Mouse (Mus musculus) CD4-positive helper T cell, adult 2 months (primary cell): ENCODE results near the gene Fez1.

Experiments used
- DNase-seq: peaks from one replicate; pipeline ENCODE4 v3.0.0-alpha.2; 2012; ENCODE audit warnings: low read depth, missing footprints, low spot score

Fez1 gene

DNA sequence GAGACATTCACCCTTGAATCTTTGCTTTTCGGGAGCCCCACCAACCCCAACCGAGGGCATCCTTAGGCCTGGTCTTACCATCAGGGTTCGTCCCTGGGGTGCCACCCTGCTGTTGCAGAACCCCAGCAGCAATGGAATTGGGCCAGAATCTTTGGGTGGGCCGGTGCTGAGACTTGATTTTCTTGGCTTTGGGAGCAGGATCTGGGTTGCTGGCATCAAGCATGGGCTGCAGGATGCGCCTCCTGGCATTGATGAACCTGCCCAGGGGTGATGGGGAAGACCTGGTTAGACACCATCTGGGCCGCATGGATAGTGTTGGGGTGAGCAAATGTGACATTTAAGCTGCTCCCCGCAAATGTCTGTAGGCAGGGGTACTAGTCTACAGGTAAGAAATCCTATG lies 72.6 kb downstream of the Fez1 start:
- DNase-seq: no peak

DNA sequence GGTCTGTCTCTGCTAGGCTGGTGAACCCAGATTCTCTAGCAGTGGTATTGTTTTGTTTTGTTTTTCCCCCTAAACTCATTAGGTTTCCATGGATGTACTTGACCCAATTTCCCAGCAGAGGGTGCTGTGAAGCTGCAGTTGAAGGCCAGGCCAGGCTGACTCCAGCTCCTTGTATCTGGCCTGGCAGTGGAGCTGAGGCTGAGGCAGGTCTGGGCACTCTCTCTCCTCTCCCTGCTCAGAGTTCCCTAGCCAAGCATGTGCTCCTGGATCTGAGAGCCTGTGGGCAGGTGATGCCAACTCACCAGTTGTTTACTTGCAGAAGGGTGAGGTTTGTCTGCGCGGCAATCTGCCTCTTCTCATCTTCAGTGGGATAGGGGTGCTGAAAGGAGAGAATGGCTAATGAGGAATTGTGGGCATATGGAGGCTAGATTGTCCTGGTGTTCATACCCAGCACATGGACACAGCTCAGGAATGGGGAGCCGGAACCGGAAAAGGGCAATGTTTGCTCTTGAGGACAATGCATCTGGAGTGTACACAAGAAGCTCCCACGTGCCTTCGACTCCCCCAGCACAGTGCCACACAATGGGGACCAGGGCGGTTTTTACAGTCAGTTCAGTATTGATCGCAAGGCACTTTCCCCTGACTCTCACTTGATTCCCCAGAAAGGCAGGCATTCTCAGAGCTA lies 73.5 kb downstream of the Fez1 start:
- DNase-seq: no peak

DNA sequence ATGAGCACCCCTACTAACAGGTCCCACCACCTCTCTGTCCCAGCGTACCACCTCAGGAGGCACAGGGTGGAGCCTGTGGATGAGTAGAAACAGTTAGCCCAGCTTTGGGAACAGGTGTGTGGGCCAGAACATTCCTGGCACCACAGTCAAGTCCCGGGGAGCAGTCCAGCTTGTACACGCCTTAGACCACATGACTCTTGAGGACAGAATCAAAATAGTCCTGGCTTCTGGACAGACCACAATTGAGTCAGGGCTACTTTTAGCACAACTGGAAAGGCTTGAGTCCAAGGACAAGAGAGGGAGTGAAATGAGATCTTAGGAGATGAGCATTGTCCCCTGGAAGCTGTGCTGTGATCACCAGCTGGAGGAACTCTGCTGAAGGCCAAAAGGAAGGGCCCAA lies 76.9 kb downstream of the Fez1 start:
- DNase-seq: no peak

DNA sequence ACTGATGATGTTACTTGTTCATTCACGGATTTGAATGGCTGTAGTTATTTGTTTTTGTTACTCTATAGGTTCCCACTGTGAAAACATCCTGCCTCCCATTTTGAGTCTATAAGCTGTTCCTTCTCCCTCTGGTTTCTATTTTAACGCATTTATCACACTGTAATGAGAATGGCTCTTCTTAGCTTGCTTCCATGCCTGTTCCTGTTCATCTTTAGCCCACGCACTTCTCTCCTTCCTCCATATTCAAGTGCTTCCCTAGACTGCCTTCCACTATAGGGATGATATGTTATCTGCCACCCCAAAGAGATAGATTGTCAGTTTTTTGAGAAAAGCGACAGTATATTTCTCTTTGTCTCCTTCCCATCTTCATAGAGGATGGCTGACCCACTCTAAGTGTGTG lies 78.8 kb downstream of the Fez1 start:
- DNase-seq: no peak

DNA sequence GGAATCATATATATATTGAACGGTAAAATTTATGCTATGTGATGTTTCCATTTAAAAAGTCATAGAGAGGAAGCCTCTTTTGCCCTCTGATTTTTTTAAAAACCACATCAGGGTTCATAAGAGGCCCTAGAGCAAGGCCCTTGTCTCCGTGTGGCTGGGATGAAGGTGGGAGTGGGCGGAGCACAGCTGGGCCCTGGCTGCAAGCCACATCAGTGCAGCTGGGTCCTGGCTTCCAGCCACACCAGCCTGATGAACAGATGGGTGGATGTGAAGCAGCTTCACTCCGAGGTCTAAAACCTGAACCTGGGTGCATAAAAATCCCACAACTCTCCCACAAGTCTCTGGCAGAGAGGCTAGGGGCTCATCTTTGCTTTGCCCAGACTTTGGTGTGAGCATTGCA lies 83.8 kb downstream of the Fez1 start:
- no peak for DNase-seq

DNA sequence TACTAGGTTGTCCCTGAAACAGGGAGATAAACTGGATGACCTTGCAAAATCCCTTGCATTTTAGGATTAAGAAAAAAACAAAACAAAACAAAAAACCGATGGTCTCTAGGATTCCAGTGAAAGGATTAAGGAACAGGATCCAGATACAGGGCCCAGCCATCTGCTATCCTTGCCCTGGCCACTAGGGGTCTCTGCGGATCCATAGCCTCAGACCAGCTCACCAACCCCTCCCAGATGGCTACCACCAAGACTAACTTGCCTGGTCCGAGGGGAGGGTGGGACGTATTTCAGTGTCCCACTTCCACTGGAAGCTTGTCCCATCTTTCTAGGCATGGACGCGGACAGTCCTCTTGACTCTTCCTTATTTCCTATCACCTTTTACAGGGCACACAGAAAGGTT lies 94.7 kb downstream of the Fez1 start:
- DNase-seq: peak; percentile 32

DNA sequence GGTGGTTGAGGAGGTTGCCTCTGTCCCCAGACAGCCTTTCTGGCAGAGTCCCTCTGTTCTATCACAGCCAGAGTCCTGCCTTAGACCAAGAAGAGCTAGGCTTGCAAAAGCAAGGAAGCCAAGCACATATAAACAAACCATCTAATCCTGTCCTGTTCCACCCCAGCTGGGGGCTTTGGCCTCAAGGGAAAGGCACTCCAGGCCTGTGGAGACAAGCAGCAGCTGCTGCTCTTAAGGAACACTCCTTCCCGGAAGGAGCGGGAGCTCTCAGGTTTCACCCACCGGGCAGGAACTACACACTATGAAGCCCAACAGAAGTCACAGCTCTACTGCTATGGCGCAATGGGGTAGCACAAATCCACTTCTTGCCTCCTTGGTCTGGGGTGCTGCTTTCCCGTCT lies 95.3 kb downstream of the Fez1 start:
- no peak for DNase-seq

DNA sequence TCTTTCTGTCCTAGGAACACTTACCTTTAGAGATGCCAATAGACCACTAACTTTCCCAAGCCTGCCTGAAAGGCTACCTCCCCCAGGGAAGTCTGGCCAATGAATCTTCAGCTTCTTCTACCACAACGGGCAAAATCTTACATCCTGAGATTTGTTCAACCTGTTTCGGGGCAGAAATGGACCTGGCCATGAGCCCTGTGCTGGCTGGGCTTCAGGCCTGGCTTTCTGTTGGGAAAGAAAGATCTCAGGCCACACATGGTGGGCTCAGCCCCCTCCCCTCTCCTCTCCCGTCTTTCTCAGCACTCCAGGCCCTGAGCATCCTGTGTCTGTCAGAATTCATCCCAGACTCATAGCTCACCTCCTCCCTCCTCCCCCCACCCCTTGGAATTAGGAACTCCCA lies 96.9 kb downstream of the Fez1 start:
- no peak for DNase-seq

DNA sequence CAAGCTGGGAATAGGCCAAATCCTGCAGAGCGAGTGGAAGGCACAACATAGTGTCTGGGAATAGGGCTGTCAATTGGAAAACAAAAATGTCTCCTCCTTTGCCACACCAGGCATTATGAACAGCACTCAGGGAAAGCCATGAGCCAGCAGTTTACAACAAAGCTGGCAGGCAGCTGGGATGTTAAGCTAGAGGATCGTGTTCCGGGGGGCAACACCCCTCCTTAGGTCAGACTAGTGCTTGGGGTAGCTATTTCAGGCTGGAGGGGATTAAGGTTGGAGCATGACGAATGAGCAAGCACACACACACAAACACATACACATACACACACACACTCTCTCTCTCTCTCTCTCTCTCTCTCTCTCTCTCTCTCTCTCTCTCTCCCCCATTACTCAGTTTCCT lies 97.8 kb downstream of the Fez1 start:
- no peak for DNase-seq

DNA sequence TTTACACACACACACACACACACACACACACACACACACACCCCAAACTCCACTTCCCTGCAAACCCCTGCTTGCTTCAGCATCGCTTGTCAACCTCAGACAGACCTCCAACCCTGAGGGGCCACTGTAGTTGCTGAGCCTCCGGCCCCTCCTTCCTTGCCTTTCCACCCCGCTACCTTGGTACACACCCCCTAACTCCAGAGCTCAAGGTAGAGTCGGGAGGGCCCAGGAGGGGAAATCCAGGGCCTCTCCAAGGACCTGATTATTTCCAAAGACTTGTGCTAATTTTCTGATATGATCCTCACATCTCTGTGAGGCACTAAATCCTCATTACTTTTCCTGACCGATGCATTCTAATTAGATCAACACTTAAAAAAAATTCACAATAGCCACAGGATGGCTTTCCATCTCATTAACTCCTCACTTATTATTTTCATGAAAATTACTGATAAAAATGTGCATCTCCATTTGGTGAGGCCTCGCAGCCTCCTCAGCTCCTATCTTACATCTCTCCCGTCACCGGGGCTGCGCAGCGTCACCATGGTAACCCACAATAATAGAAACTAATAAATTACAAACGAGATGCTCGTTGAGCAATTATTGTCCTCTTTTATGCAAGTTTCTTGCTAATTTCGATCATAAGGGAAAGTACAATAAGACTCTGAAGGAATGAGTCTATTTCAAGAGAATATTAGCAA lies 100.2 kb downstream of the Fez1 start:
- DNase-seq: no peak

DNA sequence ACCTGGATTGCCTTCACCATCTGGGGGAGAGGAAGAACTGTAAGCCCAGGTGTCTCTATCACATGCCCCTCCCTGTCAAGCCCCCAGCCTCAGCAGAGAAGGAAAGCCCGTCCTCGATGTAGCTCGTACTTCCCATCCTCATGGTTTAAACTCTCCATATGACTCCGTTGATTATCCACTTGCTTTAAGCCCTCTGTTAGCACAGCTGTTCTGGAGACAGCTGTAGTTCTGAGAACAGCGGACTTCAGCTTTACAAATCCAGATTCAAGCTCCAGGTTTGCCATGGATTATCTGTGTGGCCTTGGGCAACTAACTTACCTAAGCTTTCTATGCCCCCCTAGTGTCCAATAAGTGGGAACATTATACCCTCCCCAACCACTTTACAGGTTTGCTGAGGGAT lies 102.1 kb downstream of the Fez1 start:
- no peak for DNase-seq
